Mouse (Mus musculus) MEL (cell line): Measurements from ENCODE around the gene Atp8a2. TPM values are rescaled to one million over a fixed set of nuclear protein-coding genes. Genes with fewer than 3 reads are reported as not detected.

Source experiments
- DNase-seq: peaks from one replicate; pipeline ENCODE4 v3.0.0; 2011; ENCODE audit warnings: low read depth, low spot score
- H3K27ac ChIP-seq: 2 replicates; pipeline ENCODE4 v1.5.1; 2012; ENCODE audit warnings: low read depth, mild to moderate bottlenecking, control low read depth, low read length, moderate library complexity; ENCODE audit not compliant: control insufficient read depth
- H3K27me3 ChIP-seq, 2 experiments: fragments of 150-350 bp in 1 of 2; sonication (generic) in 1 of 2; 2 replicates each; pipeline ENCODE4 v1.6.1; 2012; ENCODE audit warnings: low read length in 2 of 2, mild to moderate bottlenecking in 2 of 2, improper control_type of control experiment in 1 of 2, moderate library complexity in 1 of 2; ENCODE audit not compliant: insufficient read depth in 2 of 2, control insufficient read depth in 1 of 2
- H3K36me3 ChIP-seq, 2 experiments: 2 replicates each; pipeline ENCODE4 v1.6.1; 2012 to 2014; ENCODE audit warnings: low read length in 2 of 2, improper control_type of control experiment in 1 of 2, inconsistent platforms in 1 of 2, mild to moderate bottlenecking in 1 of 2; ENCODE audit not compliant: insufficient read depth in 2 of 2, control insufficient read depth in 1 of 2
- H3K4me1 ChIP-seq, 2 experiments: fragments of 150-350 bp in 1 of 2; sonication (generic) in 1 of 2; 2 replicates each; pipeline ENCODE4 v1.6.1; 2012; ENCODE audit warnings: low read length in 2 of 2, improper control_type of control experiment in 1 of 2, mild to moderate bottlenecking in 1 of 2; ENCODE audit not compliant: insufficient read depth in 2 of 2, control insufficient read depth in 1 of 2
- H3K4me3 ChIP-seq, 2 experiments: fragments of 150-350 bp in 1 of 2; sonication (generic) in 1 of 2; 2 replicates each; pipeline ENCODE4 v1.5.1; 2012; ENCODE audit warnings: low read depth in 2 of 2, low read length in 2 of 2, mild to moderate bottlenecking in 2 of 2, moderate library complexity in 2 of 2, control low read depth in 1 of 2, improper control_type of control experiment in 1 of 2; ENCODE audit not compliant: control insufficient read depth in 1 of 2, insufficient read depth in 1 of 2
- H3K79me2 ChIP-seq: 2 replicates; pipeline ENCODE4 v1.6.1; 2012; ENCODE audit warnings: mild to moderate bottlenecking, low read length, moderate library complexity; ENCODE audit not compliant: control insufficient read depth, poor library complexity, insufficient read depth
- H3K9ac ChIP-seq: 2 replicates; pipeline ENCODE4 v1.6.1; 2012; ENCODE audit warnings: low read depth, mild to moderate bottlenecking, control low read depth, low read length, moderate library complexity; ENCODE audit not compliant: control insufficient read depth, poor library complexity, severe bottlenecking
- H3K9me3 ChIP-seq: fragments of 150-350 bp; sonication (generic); replicated peaks from 2 replicates; pipeline ENCODE4 v1.6.1; 2012; ENCODE audit warnings: mild to moderate bottlenecking, low read length, improper control_type of control experiment, moderate library complexity; ENCODE audit not compliant: insufficient read depth
- CHD1 ChIP-seq: IDR thresholded peaks from 2 replicates; pipeline ENCODE4 v1.6.1; 2012; ENCODE audit warnings: low read depth, mild to moderate bottlenecking, inconsistent platforms, low read length, improper control_type of control experiment
- CHD2 ChIP-seq: IDR thresholded peaks from 2 replicates; pipeline ENCODE4 v1.6.1; 2011; ENCODE audit warnings: low read length, improper control_type of control experiment
- CTCF ChIP-seq, 3 experiments: IDR thresholded peaks in 2 of 3; conservative IDR thresholded peaks in 1 of 3; 2 replicates each; pipeline ENCODE4 v1.5.1; 2011 to 2012; ENCODE audit warnings: low read length in 3 of 3, low read depth in 2 of 3, mild to moderate bottlenecking in 2 of 3, improper control_type of control experiment in 1 of 3, inconsistent platforms in 1 of 3, mixed read lengths in 1 of 3, moderate library complexity in 1 of 3; ENCODE audit not compliant: control insufficient read depth in 1 of 3, insufficient read depth in 1 of 3, poor library complexity in 1 of 3, severe bottlenecking in 1 of 3
- E2F4 ChIP-seq: IDR thresholded peaks from 2 replicates; pipeline ENCODE4 v1.6.1; 2011; ENCODE audit warnings: low read depth, low read length, improper control_type of control experiment, borderline replicate concordance
- EP300 ChIP-seq, 2 experiments: IDR thresholded peaks; 2 replicates each; pipeline ENCODE4 v1.6.1; 2011; ENCODE audit warnings: improper control_type of control experiment in 2 of 2, low read length in 2 of 2, low read depth in 1 of 2, mild to moderate bottlenecking in 1 of 2
- HCFC1 ChIP-seq: IDR thresholded peaks from 2 replicates; pipeline ENCODE4 v1.6.1; 2012; ENCODE audit warnings: low read depth, mild to moderate bottlenecking, inconsistent platforms, low read length, improper control_type of control experiment, moderate library complexity
- JUND ChIP-seq: IDR thresholded peaks from 2 replicates; pipeline ENCODE4 v1.6.1; 2011; ENCODE audit warnings: low read depth, mild to moderate bottlenecking, improper control_type of control experiment, low read length
- KAT2A ChIP-seq: conservative IDR thresholded peaks from 2 replicates; pipeline ENCODE4 v1.6.1; 2012; ENCODE audit warnings: low read depth, low read length, improper control_type of control experiment, inconsistent platforms
- MXI1 ChIP-seq: IDR thresholded peaks from 2 replicates; pipeline ENCODE4 v1.6.1; 2011; ENCODE audit warnings: mild to moderate bottlenecking, low read depth, low read length, improper control_type of control experiment
- NELFE ChIP-seq: IDR thresholded peaks from 2 replicates; pipeline ENCODE4 v1.6.1; 2011; ENCODE audit warnings: low read depth, low read length, improper control_type of control experiment
- NRF1 ChIP-seq: IDR thresholded peaks from 2 replicates; pipeline ENCODE4 v1.6.1; 2014; ENCODE audit warnings: low read depth, mild to moderate bottlenecking, inconsistent platforms, low read length, improper control_type of control experiment, moderate library complexity; ENCODE audit not compliant: poor library complexity, insufficient read depth, severe bottlenecking
- POLR2A ChIP-seq, 2 experiments: IDR thresholded peaks; 2 replicates each; pipeline ENCODE4 v1.6.1; 2011 to 2012; ENCODE audit warnings: low read length in 2 of 2, mild to moderate bottlenecking in 2 of 2, control low read depth in 1 of 2, improper control_type of control experiment in 1 of 2, low read depth in 1 of 2, moderate library complexity in 1 of 2; ENCODE audit not compliant: control insufficient read depth in 1 of 2, insufficient read depth in 1 of 2, poor library complexity in 1 of 2
- POLR2AphosphoS5 ChIP-seq: IDR thresholded peaks from 2 replicates; pipeline ENCODE4 v1.6.1; 2012; ENCODE audit warnings: low read depth, borderline replicate concordance, mild to moderate bottlenecking, inconsistent platforms, low read length, moderate library complexity, mixed read lengths
- RAD21 ChIP-seq: IDR thresholded peaks from 2 replicates; pipeline ENCODE4 v1.6.1; 2011; ENCODE audit warnings: mild to moderate bottlenecking, low read depth, low read length, improper control_type of control experiment
- SMC3 ChIP-seq: IDR thresholded peaks from 2 replicates; pipeline ENCODE4 v1.6.1; 2011; ENCODE audit warnings: low read depth, low read length, improper control_type of control experiment
- TCF12 ChIP-seq: IDR thresholded peaks from 2 replicates; pipeline ENCODE4 v1.6.1; 2014; ENCODE audit warnings: low read depth, mild to moderate bottlenecking, inconsistent platforms, low read length, improper control_type of control experiment, moderate library complexity
- ZC3H11A ChIP-seq: IDR thresholded peaks from 2 replicates; pipeline ENCODE4 v1.6.1; 2012; ENCODE audit warnings: low read depth, mild to moderate bottlenecking, inconsistent platforms, low read length, improper control_type of control experiment
- ZKSCAN1 ChIP-seq: IDR thresholded peaks from 2 replicates; pipeline ENCODE4 v1.6.1; 2012; ENCODE audit warnings: low read depth, mild to moderate bottlenecking, inconsistent platforms, low read length, improper control_type of control experiment, moderate library complexity
- polyA plus RNA-seq, 2 experiments: library from polyadenylated mRNA; stranded (reverse) in 1 of 2; unstranded in 1 of 2; fragments of >175 nt in 1 of 2; fragments of >200 nt in 1 of 2; gene quantifications; 2 replicates each; pipeline versions ENCODE4 v1.2.1 to v1.2.4; 2012; ENCODE audit warnings: low replicate concordance in 2 of 2, low read depth in 1 of 2; ENCODE audit not compliant: insufficient read length in 2 of 2, insufficient read depth in 1 of 2, missing spikeins in 1 of 2
- total RNA-seq: library from RNA; depleted of rRNA; stranded (reverse); fragments of 300-350 nt; gene quantifications from 2 replicates; pipeline ENCODE4 v1.2.3, GENCODE M21; 2012

Atp8a2 gene
- total and polyA plus RNA-seq, 3 experiments: 0.29 to 0.39 TPM; not detected in 1

GRCm38 (mm10) chr14:59762227-59762626 lies 434.8 kb downstream of the Atp8a2 start:
- H3K27me3 ChIP-seq: no peaks in the 10 kb centered on the region
- H3K4me1 ChIP-seq: no peaks in the 10 kb centered on the region
- no peak for DNase-seq
- no peaks in the 10 kb centered on the region for H3K36me3 ChIP-seq
- H3K79me2 ChIP-seq: no peaks in the 10 kb centered on the region
- TF ChIP-seq HCFC1 (no peak), NELFE (no peak), CHD2 (no peak), ZC3H11A (no peak), POLR2AphosphoS5 (no peak), POLR2A (IDR thresholded peaks at IDR 0.05; ENCODE audit: control insufficient read depth in 1 of 2, insufficient read depth in 1 of 2, low read depth in 1 of 2, low read length in 2 of 2, poor library complexity in 1 of 2) (no peak), MXI1 (no peak), CHD1 (no peak)
- H3K4me3 ChIP-seq: no peak overlapping the region
- no peak overlapping the region for H3K27ac ChIP-seq
- no peaks in the 10 kb centered on the region for H3K9me3 ChIP-seq
- H3K9ac ChIP-seq: no peak overlapping the region

- TF ChIP-seq KAT2A (no peak), JUND (no peak), SMC3 (no peak), NELFE (no peak), RAD21 (no peak), TCF12 (no peak), E2F4 (no peak), EP300 (IDR thresholded peaks at IDR 0.05; ENCODE audit: low read depth in 1 of 2, low read length in 2 of 2) (no peak), POLR2AphosphoS5 (no peak), ZKSCAN1 (no peak), CTCF (IDR thresholded peaks at IDR 0.05 in 2 of 3, conservative IDR thresholded peaks at IDR 0.05 in 1 of 3; ENCODE audit: control insufficient read depth in 1 of 3, insufficient read depth in 1 of 3, low read depth in 2 of 3, low read length in 3 of 3, poor library complexity in 1 of 3, severe bottlenecking in 1 of 3) (no peak), NRF1 (no peak)
- Histone ChIP-seq H3K27ac (no peak overlapping the region), H3K4me3 (no peak overlapping the region), H3K27me3 (no peaks in the 10 kb centered on the region), H3K9ac (no peak overlapping the region), H3K79me2 (no peaks in the 10 kb centered on the region), H3K36me3 (no peaks in the 10 kb centered on the region), H3K9me3 (no peaks in the 10 kb centered on the region), H3K4me1 (no peaks in the 10 kb centered on the region)
- DNase-seq: no peak
Observed at GRCm38 (mm10) chr14:59759900-59760493, 437.0 kb downstream of the Atp8a2 start.
